Mouse (Mus musculus): ENCODE results near the gene Fbxo21.

DNA sequence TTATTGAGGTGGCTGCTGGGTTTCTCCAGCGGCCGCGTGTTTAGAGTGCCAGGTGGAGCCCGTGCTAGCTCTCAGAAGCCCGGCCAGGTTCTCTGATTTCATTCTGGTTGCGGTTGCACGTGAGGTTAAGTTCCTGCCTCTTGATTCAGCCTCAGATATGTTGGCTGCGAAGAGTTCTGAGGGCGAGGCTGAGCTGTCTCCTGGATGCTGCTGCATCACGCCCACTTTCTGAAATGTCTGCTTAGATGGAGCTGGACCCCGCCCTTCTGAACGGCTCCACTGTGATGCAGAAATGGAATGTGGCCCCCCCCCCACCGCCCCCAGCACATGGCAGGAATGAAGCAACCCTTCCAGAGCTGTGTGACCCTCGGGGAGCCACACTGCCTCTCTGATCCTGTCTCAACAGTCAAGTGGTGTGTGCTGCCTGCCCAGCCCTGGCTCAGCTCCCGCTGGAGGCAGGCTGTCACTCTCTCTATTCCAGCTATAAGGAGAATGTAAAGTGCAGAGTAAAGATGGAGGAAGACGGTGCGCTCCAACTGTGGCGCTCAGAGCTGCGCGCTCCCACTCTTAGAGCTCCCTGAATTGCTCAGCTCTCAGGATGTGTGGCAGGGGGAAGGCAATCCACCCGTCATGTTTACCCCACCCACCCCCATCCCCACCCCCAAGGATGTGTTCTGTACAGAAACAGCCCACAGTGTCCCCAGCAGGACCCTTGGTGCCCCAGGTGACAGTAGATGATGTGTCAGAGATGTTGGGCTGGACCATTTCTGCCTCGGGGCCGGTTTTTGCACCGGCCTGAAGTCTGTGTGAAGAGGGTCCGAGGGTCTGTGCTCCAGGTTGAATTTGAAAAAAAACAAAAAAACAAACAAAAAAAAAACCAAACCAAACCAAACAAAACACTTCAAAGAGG, 60.6 kb downstream of the Fbxo21 start:
- TF ChIP-seq CTCF (IDR thresholded peaks at IDR 0.05; ENCODE audit: extremely low read depth, insufficient read depth, insufficient read length, insufficient replicate concordance) (no peak), POLR2A (IDR thresholded peaks at IDR 0.05; ENCODE audit: low read depth, low read length) (no peak)

All from spleen, adult 2 months (tissue).